Mouse (Mus musculus): Measurements from ENCODE around the gene Mettl7b. TPM values are rescaled to one million over a fixed set of nuclear protein-coding genes. Genes with fewer than 3 reads are reported as not detected.

The Mettl7b gene
- polyA plus RNA-seq, 1 experiment = 0.28 TPM

- WGBS = 6% methylated on average over 65 of the region's 66 CpGs
- Histone ChIP-seq H3K4me1 (replicated peaks; ENCODE audit: control insufficient read depth, insufficient read depth, low read length) (peaks cover 4% of the 10 kb centered on the region), H3K4me3 (ENCODE audit: control insufficient read depth, insufficient read depth, low read length) (peak overlapping the region; percentile 36), H3K36me3 (ENCODE audit: control insufficient read depth, insufficient read depth, low read length) (no peaks in the 10 kb centered on the region), H3K27me3 (ENCODE audit: control insufficient read depth, insufficient read depth, low read length) (peaks cover 26% of the 10 kb centered on the region), H3K27ac (ENCODE audit: control insufficient read depth, insufficient read depth, low read length) (no peak overlapping the region)
- no peak for DNase-seq
- TF ChIP-seq POLR2A (IDR thresholded peaks at IDR 0.05; ENCODE audit: control insufficient read depth, extremely low read depth, insufficient read depth, low read length, poor library complexity) (no peak), CTCF (IDR thresholded peaks at IDR 0.05; ENCODE audit: borderline replicate concordance, control insufficient read depth, extremely low read depth, insufficient read depth, low read length, poor library complexity) (no peak)
These were observed 50.5 kb downstream of the Mettl7b start for GRCm38 (mm10) chr10:128910066-128910841.

DNA sequence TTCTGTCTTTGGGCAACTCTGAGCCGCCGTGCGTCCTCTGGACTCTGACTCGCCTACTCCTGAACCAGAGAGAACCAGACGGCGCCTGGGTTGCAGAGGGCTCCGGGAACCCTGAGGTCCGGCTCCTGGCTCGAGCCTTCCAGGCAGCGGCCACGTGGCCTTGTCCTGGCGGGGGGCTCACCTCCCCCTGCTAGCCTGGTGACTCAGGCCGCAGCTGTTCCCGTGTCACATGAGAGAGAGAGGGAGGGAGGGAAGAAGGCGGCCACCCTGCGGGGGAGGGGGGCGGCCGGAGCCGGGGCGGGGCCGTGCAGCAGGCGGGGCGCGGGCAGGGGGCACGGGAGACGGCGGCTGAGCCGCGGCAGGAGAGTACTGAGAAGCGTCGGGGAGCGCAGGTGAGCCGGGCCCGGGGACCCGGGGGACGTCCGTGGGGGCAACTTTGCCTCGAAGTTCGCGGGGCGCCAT, 51.2 kb downstream of the Mettl7b start:
- Histone ChIP-seq H3K4me1 (replicated peaks; ENCODE audit: control insufficient read depth, insufficient read depth, low read length) (peaks cover 4% of the 10 kb centered on the region), H3K36me3 (ENCODE audit: control insufficient read depth, insufficient read depth, low read length) (no peaks in the 10 kb centered on the region), H3K27ac (ENCODE audit: control insufficient read depth, insufficient read depth, low read length) (peak overlapping the region; percentile 37; the same call in 1 of the 2 replicates), H3K4me3 (ENCODE audit: control insufficient read depth, insufficient read depth, low read length) (peak overlapping the region; percentile 36), H3K27me3 (ENCODE audit: control insufficient read depth, insufficient read depth, low read length) (peaks cover 26% of the 10 kb centered on the region)
- WGBS = 4% methylated on average over 39 of the region's 41 CpGs
- TF ChIP-seq POLR2A (IDR thresholded peaks at IDR 0.05; ENCODE audit: control insufficient read depth, extremely low read depth, insufficient read depth, low read length, poor library complexity) = no peak
- TF ChIP-seq CTCF (IDR thresholded peaks at IDR 0.05; ENCODE audit: borderline replicate concordance, control insufficient read depth, extremely low read depth, insufficient read depth, low read length, poor library complexity) = no peak
- no peak for DNase-seq

GRCm38 (mm10) chr10:128908778-128909448, 51.9 kb downstream of the Mettl7b start:
- H3K27ac ChIP-seq (ENCODE audit: control insufficient read depth, insufficient read depth, low read length) = peak overlapping the region; percentile 37; the same call in 1 of the 2 replicates
- no peak for DNase-seq

More at GRCm38 (mm10) chr10:128908778-128909448, 51.9 kb downstream of the Mettl7b start:
- H3K4me1 ChIP-seq (replicated peaks; ENCODE audit: control insufficient read depth, insufficient read depth, low read length) = peaks cover 4% of the 10 kb centered on the region
- H3K36me3 ChIP-seq (ENCODE audit: control insufficient read depth, insufficient read depth, low read length) = no peaks in the 10 kb centered on the region
- no peak overlapping the region for H3K4me3 ChIP-seq (ENCODE audit: control insufficient read depth, insufficient read depth, low read length)
- TF ChIP-seq POLR2A (IDR thresholded peaks at IDR 0.05; ENCODE audit: control insufficient read depth, extremely low read depth, insufficient read depth, low read length, poor library complexity) (no peak), CTCF (IDR thresholded peaks at IDR 0.05; ENCODE audit: borderline replicate concordance, control insufficient read depth, extremely low read depth, insufficient read depth, low read length, poor library complexity) (no peak)
- 81% methylated on average over 13 of the region's 13 CpGs for WGBS
- peaks cover 26% of the 10 kb centered on the region for H3K27me3 ChIP-seq (ENCODE audit: control insufficient read depth, insufficient read depth, low read length)

Other genes starting within 250 kb of the Mettl7b start
- 326 and 374 TPM in 2 replicates for gene Dgka, start 216.1 kb downstream of the Mettl7b start, polyA plus RNA-seq (2012; rRNA removed)
- 70.0 and 74.9 TPM in 2 replicates for gene Pym1, start 213.1 kb downstream of the Mettl7b start, polyA plus RNA-seq (2012; rRNA removed)
- gene Mmp19, start 170.1 kb downstream of the Mettl7b start, polyA plus RNA-seq (2012; rRNA removed) = 1.8 and 3.9 TPM in 2 replicates
- 19.9 and 21.6 TPM in 2 replicates for gene Dnajc14, start 156.9 kb downstream of the Mettl7b start, polyA plus RNA-seq (2012; rRNA removed)
- gene Tmem198b, start 156.6 kb downstream of the Mettl7b start, polyA plus RNA-seq (2012; rRNA removed) = 17.4 and 20.5 TPM in 2 replicates
- gene Sarnp, start 143.7 kb downstream of the Mettl7b start, polyA plus RNA-seq (2012; rRNA removed) = 8.5 and 12.3 TPM in 2 replicates
- 68.3 and 82.3 TPM in 2 replicates for gene Ormdl2, start 139.3 kb downstream of the Mettl7b start, polyA plus RNA-seq (2012; rRNA removed)
- gene Gdf11, start 69.3 kb downstream of the Mettl7b start, polyA plus RNA-seq (2012; rRNA removed) = 5.6 and 5.8 TPM in 2 replicates
- 43.9 and 62.1 TPM in 2 replicates for gene Cd63, start 60.0 kb downstream of the Mettl7b start, polyA plus RNA-seq (2012; rRNA removed)
- gene Rdh5, start 38.1 kb downstream of the Mettl7b start, polyA plus RNA-seq (2012; rRNA removed) = 14.0 and 21.8 TPM in 2 replicates
- 137 and 173 TPM in 2 replicates for gene Bloc1s1, start 37.0 kb downstream of the Mettl7b start, polyA plus RNA-seq (2012; rRNA removed)
- gene Itga7, start 27.2 kb downstream of the Mettl7b start, polyA plus RNA-seq (2012; rRNA removed) = 5.9 and 14.5 TPM in 2 replicates
- gene Olfr9, start 28.4 kb upstream of the Mettl7b start, polyA plus RNA-seq (2012; rRNA removed) = not detected in 2 replicates
- gene Olfr763, start 49.8 kb upstream of the Mettl7b start, polyA plus RNA-seq (2012; rRNA removed) = not detected in 2 replicates
- gene Olfr764-ps1, start 78.9 kb upstream of the Mettl7b start, polyA plus RNA-seq (2012; rRNA removed) = not detected in 2 replicates
- gene Olfr765, start 89.0 kb upstream of the Mettl7b start, polyA plus RNA-seq (2012; rRNA removed) = not detected in 2 replicates
- not detected in 2 replicates for gene Olfr766-ps1, start 108.0 kb upstream of the Mettl7b start, polyA plus RNA-seq (2012; rRNA removed)
- not detected in 2 replicates for gene Olfr767, start 121.9 kb upstream of the Mettl7b start, polyA plus RNA-seq (2012; rRNA removed)
- not detected in 2 replicates for gene Olfr768, start 138.4 kb upstream of the Mettl7b start, polyA plus RNA-seq (2012; rRNA removed)
- gene Olfr769, start 156.9 kb upstream of the Mettl7b start, polyA plus RNA-seq (2012; rRNA removed) = not detected in 2 replicates
- not detected in 2 replicates for gene Olfr770, start 178.0 kb upstream of the Mettl7b start, polyA plus RNA-seq (2012; rRNA removed)
- gene Olfr771, start 203.8 kb upstream of the Mettl7b start, polyA plus RNA-seq (2012; rRNA removed) = not detected in 2 replicates
- gene Olfr772, start 216.9 kb upstream of the Mettl7b start, polyA plus RNA-seq (2012; rRNA removed) = not detected in 2 replicates
- gene Olfr773, start 226.4 kb upstream of the Mettl7b start, polyA plus RNA-seq (2012; rRNA removed) = not detected in 2 replicates

Data from thymus, adult 2 months (tissue).